Mouse (Mus musculus) MEL (cell line): Measurements from ENCODE around the gene Tet3. TPM values are rescaled to one million over a fixed set of nuclear protein-coding genes. Genes with fewer than 3 reads are reported as not detected.

Source experiments
- DNase-seq: peaks from one replicate; pipeline ENCODE4 v3.0.0; 2011; ENCODE audit warnings: low read depth, low spot score
- H3K27ac ChIP-seq: 2 replicates; pipeline ENCODE4 v1.5.1; 2012; ENCODE audit warnings: low read depth, mild to moderate bottlenecking, control low read depth, low read length, moderate library complexity; ENCODE audit not compliant: control insufficient read depth
- H3K27me3 ChIP-seq, 2 experiments: fragments of 150-350 bp in 1 of 2; sonication (generic) in 1 of 2; 2 replicates each; pipeline ENCODE4 v1.6.1; 2012; ENCODE audit warnings: low read length in 2 of 2, mild to moderate bottlenecking in 2 of 2, improper control_type of control experiment in 1 of 2, moderate library complexity in 1 of 2; ENCODE audit not compliant: insufficient read depth in 2 of 2, control insufficient read depth in 1 of 2
- H3K36me3 ChIP-seq, 2 experiments: 2 replicates each; pipeline ENCODE4 v1.6.1; 2012 to 2014; ENCODE audit warnings: low read length in 2 of 2, improper control_type of control experiment in 1 of 2, inconsistent platforms in 1 of 2, mild to moderate bottlenecking in 1 of 2; ENCODE audit not compliant: insufficient read depth in 2 of 2, control insufficient read depth in 1 of 2
- H3K4me1 ChIP-seq, 2 experiments: fragments of 150-350 bp in 1 of 2; sonication (generic) in 1 of 2; 2 replicates each; pipeline ENCODE4 v1.6.1; 2012; ENCODE audit warnings: low read length in 2 of 2, improper control_type of control experiment in 1 of 2, mild to moderate bottlenecking in 1 of 2; ENCODE audit not compliant: insufficient read depth in 2 of 2, control insufficient read depth in 1 of 2
- H3K4me3 ChIP-seq, 2 experiments: fragments of 150-350 bp in 1 of 2; sonication (generic) in 1 of 2; 2 replicates each; pipeline ENCODE4 v1.5.1; 2012; ENCODE audit warnings: low read depth in 2 of 2, low read length in 2 of 2, mild to moderate bottlenecking in 2 of 2, moderate library complexity in 2 of 2, control low read depth in 1 of 2, improper control_type of control experiment in 1 of 2; ENCODE audit not compliant: control insufficient read depth in 1 of 2, insufficient read depth in 1 of 2
- H3K79me2 ChIP-seq: 2 replicates; pipeline ENCODE4 v1.6.1; 2012; ENCODE audit warnings: mild to moderate bottlenecking, low read length, moderate library complexity; ENCODE audit not compliant: control insufficient read depth, poor library complexity, insufficient read depth
- H3K9ac ChIP-seq: 2 replicates; pipeline ENCODE4 v1.6.1; 2012; ENCODE audit warnings: low read depth, mild to moderate bottlenecking, control low read depth, low read length, moderate library complexity; ENCODE audit not compliant: control insufficient read depth, poor library complexity, severe bottlenecking
- H3K9me3 ChIP-seq: fragments of 150-350 bp; sonication (generic); replicated peaks from 2 replicates; pipeline ENCODE4 v1.6.1; 2012; ENCODE audit warnings: mild to moderate bottlenecking, low read length, improper control_type of control experiment, moderate library complexity; ENCODE audit not compliant: insufficient read depth
- BHLHE40 ChIP-seq: IDR thresholded peaks from 2 replicates; pipeline ENCODE4 v1.6.1; 2012; ENCODE audit warnings: low read depth, mild to moderate bottlenecking, inconsistent platforms, low read length, improper control_type of control experiment, borderline replicate concordance
- CHD2 ChIP-seq: IDR thresholded peaks from 2 replicates; pipeline ENCODE4 v1.6.1; 2011; ENCODE audit warnings: low read length, improper control_type of control experiment
- ELF1 ChIP-seq: IDR thresholded peaks from 2 replicates; pipeline ENCODE4 v1.6.1; 2014; ENCODE audit warnings: low read depth, mild to moderate bottlenecking, inconsistent platforms, low read length, improper control_type of control experiment, moderate library complexity
- EP300 ChIP-seq, 2 experiments: IDR thresholded peaks; 2 replicates each; pipeline ENCODE4 v1.6.1; 2011; ENCODE audit warnings: improper control_type of control experiment in 2 of 2, low read length in 2 of 2, low read depth in 1 of 2, mild to moderate bottlenecking in 1 of 2
- ETS1 ChIP-seq: IDR thresholded peaks from 2 replicates; pipeline ENCODE4 v1.6.1; 2012; ENCODE audit warnings: low read depth, mild to moderate bottlenecking, inconsistent platforms, low read length, improper control_type of control experiment, moderate library complexity
- GABPA ChIP-seq: IDR thresholded peaks from 2 replicates; pipeline ENCODE4 v1.6.1; 2012; ENCODE audit warnings: low read depth, mild to moderate bottlenecking, inconsistent platforms, low read length, improper control_type of control experiment, moderate library complexity
- GATA1 ChIP-seq: IDR thresholded peaks from 2 replicates; pipeline ENCODE4 v1.6.1; 2011; ENCODE audit warnings: low read depth, low read length, improper control_type of control experiment
- JUND ChIP-seq: IDR thresholded peaks from 2 replicates; pipeline ENCODE4 v1.6.1; 2011; ENCODE audit warnings: low read depth, mild to moderate bottlenecking, improper control_type of control experiment, low read length
- KAT2A ChIP-seq: conservative IDR thresholded peaks from 2 replicates; pipeline ENCODE4 v1.6.1; 2012; ENCODE audit warnings: low read depth, low read length, improper control_type of control experiment, inconsistent platforms
- MAFK ChIP-seq: IDR thresholded peaks from 2 replicates; pipeline ENCODE4 v1.6.1; 2011; ENCODE audit warnings: low read depth, mild to moderate bottlenecking, low read length, improper control_type of control experiment, borderline replicate concordance
- MAX ChIP-seq: IDR thresholded peaks from 2 replicates; pipeline ENCODE4 v1.6.1; 2011; ENCODE audit warnings: low read length, improper control_type of control experiment
- MAZ ChIP-seq: IDR thresholded peaks from 2 replicates; pipeline ENCODE4 v1.6.1; 2012; ENCODE audit warnings: low read depth, mild to moderate bottlenecking, inconsistent platforms, low read length, improper control_type of control experiment
- MEF2A ChIP-seq: IDR thresholded peaks from 2 replicates; pipeline ENCODE4 v1.6.1; 2014; ENCODE audit warnings: low read depth, mild to moderate bottlenecking, inconsistent platforms, low read length, improper control_type of control experiment; ENCODE audit not compliant: poor library complexity, insufficient replicate concordance, severe bottlenecking; ENCODE audit errors: extremely low read depth
- MYB ChIP-seq: IDR thresholded peaks from 2 replicates; pipeline ENCODE4 v1.6.1; 2011; ENCODE audit warnings: mild to moderate bottlenecking, low read depth, low read length, improper control_type of control experiment
- MYC ChIP-seq: IDR thresholded peaks from 2 replicates; pipeline ENCODE4 v1.6.1; 2011; ENCODE audit warnings: low read depth, mild to moderate bottlenecking, low read length, improper control_type of control experiment, moderate library complexity
- NELFE ChIP-seq: IDR thresholded peaks from 2 replicates; pipeline ENCODE4 v1.6.1; 2011; ENCODE audit warnings: low read depth, low read length, improper control_type of control experiment
- POLR2A ChIP-seq, 2 experiments: IDR thresholded peaks; 2 replicates each; pipeline ENCODE4 v1.6.1; 2011 to 2012; ENCODE audit warnings: low read length in 2 of 2, mild to moderate bottlenecking in 2 of 2, control low read depth in 1 of 2, improper control_type of control experiment in 1 of 2, low read depth in 1 of 2, moderate library complexity in 1 of 2; ENCODE audit not compliant: control insufficient read depth in 1 of 2, insufficient read depth in 1 of 2, poor library complexity in 1 of 2
- RAD21 ChIP-seq: IDR thresholded peaks from 2 replicates; pipeline ENCODE4 v1.6.1; 2011; ENCODE audit warnings: mild to moderate bottlenecking, low read depth, low read length, improper control_type of control experiment
- SIN3A ChIP-seq: IDR thresholded peaks from 2 replicates; pipeline ENCODE4 v1.6.1; 2012; ENCODE audit warnings: low read length, improper control_type of control experiment, inconsistent platforms
- TAL1 ChIP-seq: IDR thresholded peaks from 2 replicates; pipeline ENCODE4 v1.6.1; 2012; ENCODE audit warnings: mild to moderate bottlenecking, inconsistent platforms, low read length, moderate library complexity, mixed read lengths
- TBP ChIP-seq: IDR thresholded peaks from 2 replicates; pipeline ENCODE4 v1.8.0; 2011; ENCODE audit warnings: low read depth, low read length, improper control_type of control experiment
- TCF12 ChIP-seq: IDR thresholded peaks from 2 replicates; pipeline ENCODE4 v1.6.1; 2014; ENCODE audit warnings: low read depth, mild to moderate bottlenecking, inconsistent platforms, low read length, improper control_type of control experiment, moderate library complexity
- UBTF ChIP-seq: IDR thresholded peaks from 2 replicates; pipeline ENCODE4 v1.6.1; 2012; ENCODE audit warnings: low read depth, mild to moderate bottlenecking, inconsistent platforms, low read length, improper control_type of control experiment, moderate library complexity, borderline replicate concordance; ENCODE audit not compliant: insufficient read depth
- USF1 ChIP-seq: IDR thresholded peaks from 2 replicates; pipeline ENCODE4 v1.6.1; 2014; ENCODE audit warnings: low read depth, mild to moderate bottlenecking, inconsistent platforms, low read length, improper control_type of control experiment, moderate library complexity
- ZC3H11A ChIP-seq: IDR thresholded peaks from 2 replicates; pipeline ENCODE4 v1.6.1; 2012; ENCODE audit warnings: low read depth, mild to moderate bottlenecking, inconsistent platforms, low read length, improper control_type of control experiment
- ZKSCAN1 ChIP-seq: IDR thresholded peaks from 2 replicates; pipeline ENCODE4 v1.6.1; 2012; ENCODE audit warnings: low read depth, mild to moderate bottlenecking, inconsistent platforms, low read length, improper control_type of control experiment, moderate library complexity
- ZNF384 ChIP-seq: IDR thresholded peaks from 2 replicates; pipeline ENCODE4 v1.6.1; 2012; ENCODE audit warnings: low read depth, mild to moderate bottlenecking, inconsistent platforms, low read length, improper control_type of control experiment
- polyA plus RNA-seq, 2 experiments: library from polyadenylated mRNA; stranded (reverse) in 1 of 2; unstranded in 1 of 2; fragments of >175 nt in 1 of 2; fragments of >200 nt in 1 of 2; gene quantifications; 2 replicates each; pipeline versions ENCODE4 v1.2.1 to v1.2.4; 2012; ENCODE audit warnings: low replicate concordance in 2 of 2, low read depth in 1 of 2; ENCODE audit not compliant: insufficient read length in 2 of 2, insufficient read depth in 1 of 2, missing spikeins in 1 of 2
- total RNA-seq: library from RNA; depleted of rRNA; stranded (reverse); fragments of 300-350 nt; gene quantifications from 2 replicates; pipeline ENCODE4 v1.2.3, GENCODE M21; 2012

Tet3 gene
- total and polyA plus RNA-seq, 3 experiments, result 11.6 to 35.3 (median 22.9) TPM

GRCm38 (mm10) chr6:83440197-83440509 is 18.7 kb downstream of the Tet3 start:
- Histone ChIP-seq H3K27me3 (no peaks in the 10 kb centered on the region), H3K27ac (peak overlapping the region; percentile 12; the same call in 1 of the 2 replicates), H3K36me3 (peaks cover 2 to 26% of the 10 kb centered on the region in 2 experiments), H3K4me1 (peaks cover 5 to 32% of the 10 kb centered on the region in 2 experiments), H3K79me2 (peaks cover 16% of the 10 kb centered on the region; the same call in 1 of the 2 replicates), H3K9ac (no peak overlapping the region), H3K4me3 (no peak overlapping the region), H3K9me3 (no peaks in the 10 kb centered on the region)
- DNase-seq, result no peak
- TF ChIP-seq MYB, result no peak
- no peak for TF ChIP-seq ELF1
- no peak for TF ChIP-seq EP300 (IDR thresholded peaks at IDR 0.05; ENCODE audit: low read depth in 1 of 2, low read length in 2 of 2)
- TF ChIP-seq POLR2A (IDR thresholded peaks at IDR 0.05; ENCODE audit: control insufficient read depth in 1 of 2, insufficient read depth in 1 of 2, low read depth in 1 of 2, low read length in 2 of 2, poor library complexity in 1 of 2), result no peak
- no peak for TF ChIP-seq ZNF384
- TF ChIP-seq NELFE, result no peak
- no peak for TF ChIP-seq GABPA
- no peak for TF ChIP-seq SIN3A
- TF ChIP-seq RAD21, result no peak
- no peak for TF ChIP-seq BHLHE40

- Histone ChIP-seq H3K27me3 (no peaks in the 10 kb centered on the region), H3K4me3 (no peak overlapping the region)
Observed at GRCm38 (mm10) chr6:83439781-83440180, 19.1 kb downstream of the Tet3 start.

GRCm38 (mm10) chr6:83439119-83439767 is 19.6 kb downstream of the Tet3 start:
- no peak overlapping the region for H3K4me3 ChIP-seq
- peaks cover 5 to 30% of the 10 kb centered on the region in 2 experiments for H3K4me1 ChIP-seq
- no peaks in the 10 kb centered on the region for H3K27me3 ChIP-seq
- peaks cover 3 to 24% of the 10 kb centered on the region in 2 experiments; a peak in 3 of 4 replicates for H3K36me3 ChIP-seq
- no peak overlapping the region for H3K27ac ChIP-seq
- peaks cover 12% of the 10 kb centered on the region; the same call in 1 of the 2 replicates for H3K79me2 ChIP-seq
- no peak for DNase-seq
- no peaks in the 10 kb centered on the region for H3K9me3 ChIP-seq
- no peak overlapping the region for H3K9ac ChIP-seq
- TF ChIP-seq MAFK, result no peak
- no peak for TF ChIP-seq TCF12
- TF ChIP-seq BHLHE40, result no peak
- no peak for TF ChIP-seq USF1
- no peak for TF ChIP-seq TBP
- no peak for TF ChIP-seq ZC3H11A
- no peak for TF ChIP-seq MAX
- TF ChIP-seq UBTF, result no peak
- TF ChIP-seq JUND, result no peak
- TF ChIP-seq CHD2, result no peak
- TF ChIP-seq MEF2A, result no peak
- TF ChIP-seq ZKSCAN1, result no peak
- no peak for TF ChIP-seq ETS1
- no peak for TF ChIP-seq KAT2A

More at GRCm38 (mm10) chr6:83439781-83440180, 19.1 kb downstream of the Tet3 start:
- DNase-seq, result no peak
- H3K9me3 ChIP-seq, result no peaks in the 10 kb centered on the region
- peaks cover 5 to 32% of the 10 kb centered on the region in 2 experiments for H3K4me1 ChIP-seq
- peaks cover 3 to 26% of the 10 kb centered on the region in 2 experiments for H3K36me3 ChIP-seq
- 0 out of 2 replicates have a peak overlapping the region, but pooled peaks have one; percentile 12 for H3K27ac ChIP-seq
- TF ChIP-seq MYC (no peak), MAZ (no peak), TAL1 (no peak), MAFK (no peak), RAD21 (no peak), GATA1 (no peak), ELF1 (no peak), EP300 (IDR thresholded peaks at IDR 0.05; ENCODE audit: low read depth in 1 of 2, low read length in 2 of 2) (no peak), NELFE (no peak), CHD2 (no peak)
- H3K9ac ChIP-seq, result no peak overlapping the region
- H3K79me2 ChIP-seq, result peaks cover 15% of the 10 kb centered on the region; the same call in 1 of the 2 replicates
